Mouse (Mus musculus): ENCODE measurements around the gene Igsf3. TPM values are rescaled to one million over a fixed set of nuclear protein-coding genes. Genes with fewer than 3 reads are reported as not detected.

The Igsf3 gene
- polyA plus RNA-seq, 1 experiment from 2014 or later, result 19.8 TPM

DNA sequence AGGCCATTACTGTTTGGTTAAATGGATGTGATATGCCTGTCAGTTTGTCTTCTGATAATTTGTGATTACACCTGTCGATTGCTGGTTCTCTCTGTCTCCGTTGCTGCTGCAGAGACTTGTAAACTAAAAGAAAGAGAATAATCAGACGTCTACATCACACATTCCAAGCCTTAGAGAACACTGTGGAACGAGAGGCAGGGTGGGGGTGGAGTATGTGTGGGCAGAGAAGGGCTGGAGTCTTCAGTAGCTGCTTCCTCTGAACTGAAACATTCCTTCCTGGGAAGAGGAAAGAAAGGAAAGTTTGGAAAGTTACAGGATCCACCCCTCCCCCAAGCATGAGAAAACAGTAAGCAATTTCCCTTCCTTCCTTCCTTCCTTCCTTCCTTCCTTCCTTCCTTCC lies 95.0 kb downstream of the Igsf3 start:
- H3K27me3 ChIP-seq (ENCODE audit: control insufficient read depth, insufficient read depth, low read length), result no peaks in the 10 kb centered on the region
- no peak overlapping the region for H3K4me3 ChIP-seq (ENCODE audit: low read depth, low read length)
- ATAC-seq (ENCODE audit: low FRiP score), result no peak
- no peak overlapping the region for H3K4me2 ChIP-seq
- no peaks in the 10 kb centered on the region for H3K36me3 ChIP-seq (ENCODE audit: control insufficient read depth, insufficient read depth, low read length)
- no peaks in the 10 kb centered on the region for H3K9me3 ChIP-seq (ENCODE audit: control insufficient read depth, low read length)
- H3K4me1 ChIP-seq (ENCODE audit: control insufficient read depth, insufficient read depth, low read length), result no peaks in the 10 kb centered on the region
- WGBS, result 48% methylated on average over 4 of the region's 4 CpGs
- DNase-seq (ENCODE audit: low spot score, missing footprints), result peak; percentile 26
- no peak overlapping the region for H3K9ac ChIP-seq (ENCODE audit: low read length)
- no peak overlapping the region for H3K27ac ChIP-seq (ENCODE audit: low read depth, low read length)

DNA sequence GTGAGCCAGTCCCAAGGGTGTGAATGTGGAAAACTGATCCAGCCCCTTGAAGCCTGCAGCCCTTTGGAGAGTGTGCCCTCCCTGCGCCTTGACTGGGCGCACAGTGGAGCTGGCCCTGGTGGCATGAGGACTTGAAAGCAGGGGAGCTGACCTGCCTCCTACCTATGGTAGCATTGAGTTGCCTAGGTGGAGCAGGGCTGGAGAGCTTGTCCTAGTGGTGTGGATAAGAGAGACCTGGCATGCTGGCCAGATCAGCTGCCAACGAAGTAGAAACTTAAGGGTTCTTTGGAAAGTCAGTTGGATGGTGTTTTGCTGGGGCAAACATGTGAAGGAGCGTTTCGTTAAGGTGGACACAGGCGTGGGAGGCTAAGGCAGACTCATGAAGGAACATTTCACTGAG lies 105.1 kb downstream of the Igsf3 start:
- no peak overlapping the region for H3K4me2 ChIP-seq

DNA sequence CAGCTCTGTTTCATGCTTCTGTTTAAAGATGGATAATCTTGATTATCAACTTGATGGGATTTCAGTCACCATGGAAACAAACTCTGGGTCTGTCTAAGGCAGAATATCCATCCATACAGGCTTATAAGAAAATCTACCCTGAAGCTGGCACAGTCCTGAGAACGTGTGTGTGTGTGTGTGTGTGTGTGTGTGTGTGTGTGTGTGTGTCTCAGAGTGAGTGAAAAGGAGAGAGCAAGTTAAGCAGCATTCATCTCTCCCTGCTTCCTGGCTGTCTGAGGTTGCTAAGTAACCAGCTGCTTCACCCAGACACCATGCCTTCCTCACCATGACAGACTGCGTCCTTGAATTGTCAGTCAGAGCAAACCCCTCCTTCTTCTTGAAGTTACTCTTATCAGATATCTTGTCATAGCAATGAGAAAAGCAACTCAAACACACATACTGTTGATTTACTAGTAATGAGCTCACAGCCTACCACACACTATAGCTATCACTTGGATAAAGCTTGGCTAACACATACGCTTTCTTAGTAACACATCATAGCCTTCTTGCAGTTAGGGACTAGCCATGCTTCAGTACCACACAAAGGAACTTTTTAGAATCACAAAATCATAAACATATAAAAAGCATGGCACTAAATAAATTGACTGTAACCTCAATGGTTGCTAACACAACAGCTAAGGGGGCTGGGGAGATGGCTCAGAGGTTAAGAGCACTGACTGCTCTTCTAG lies 106.5 kb downstream of the Igsf3 start:
- Histone ChIP-seq H3K27ac (ENCODE audit: low read depth, low read length) (no peak overlapping the region), H3K27me3 (ENCODE audit: control insufficient read depth, insufficient read depth, low read length) (no peaks in the 10 kb centered on the region), H3K4me3 (ENCODE audit: low read depth, low read length) (no peak overlapping the region), H3K9me3 (ENCODE audit: control insufficient read depth, low read length) (no peaks in the 10 kb centered on the region), H3K36me3 (ENCODE audit: control insufficient read depth, insufficient read depth, low read length) (no peaks in the 10 kb centered on the region), H3K4me2 (no peak overlapping the region), H3K4me1 (ENCODE audit: control insufficient read depth, insufficient read depth, low read length) (no peaks in the 10 kb centered on the region), H3K9ac (ENCODE audit: low read length) (no peak overlapping the region)
- 57% methylated on average over 3 of the region's 3 CpGs for WGBS
- no peak for ATAC-seq (ENCODE audit: low FRiP score)
- peak; percentile 75 for DNase-seq (ENCODE audit: low spot score, missing footprints)

More for the DNA sequence above, 105.1 kb downstream of the Igsf3 start:
- DNase-seq (ENCODE audit: low spot score, missing footprints) (peak; percentile 39), ATAC-seq (ENCODE audit: low FRiP score) (no peak)
- H3K27ac ChIP-seq (ENCODE audit: low read depth, low read length), result no peak overlapping the region
- no peaks in the 10 kb centered on the region for H3K4me1 ChIP-seq (ENCODE audit: control insufficient read depth, insufficient read depth, low read length)
- H3K9me3 ChIP-seq (ENCODE audit: control insufficient read depth, low read length), result no peaks in the 10 kb centered on the region
- H3K27me3 ChIP-seq (ENCODE audit: control insufficient read depth, insufficient read depth, low read length), result no peaks in the 10 kb centered on the region
- 93% methylated on average over 6 of the region's 6 CpGs for WGBS
- H3K4me3 ChIP-seq (ENCODE audit: low read depth, low read length), result no peak overlapping the region
- no peak overlapping the region for H3K9ac ChIP-seq (ENCODE audit: low read length)
- no peaks in the 10 kb centered on the region for H3K36me3 ChIP-seq (ENCODE audit: control insufficient read depth, insufficient read depth, low read length)

DNA sequence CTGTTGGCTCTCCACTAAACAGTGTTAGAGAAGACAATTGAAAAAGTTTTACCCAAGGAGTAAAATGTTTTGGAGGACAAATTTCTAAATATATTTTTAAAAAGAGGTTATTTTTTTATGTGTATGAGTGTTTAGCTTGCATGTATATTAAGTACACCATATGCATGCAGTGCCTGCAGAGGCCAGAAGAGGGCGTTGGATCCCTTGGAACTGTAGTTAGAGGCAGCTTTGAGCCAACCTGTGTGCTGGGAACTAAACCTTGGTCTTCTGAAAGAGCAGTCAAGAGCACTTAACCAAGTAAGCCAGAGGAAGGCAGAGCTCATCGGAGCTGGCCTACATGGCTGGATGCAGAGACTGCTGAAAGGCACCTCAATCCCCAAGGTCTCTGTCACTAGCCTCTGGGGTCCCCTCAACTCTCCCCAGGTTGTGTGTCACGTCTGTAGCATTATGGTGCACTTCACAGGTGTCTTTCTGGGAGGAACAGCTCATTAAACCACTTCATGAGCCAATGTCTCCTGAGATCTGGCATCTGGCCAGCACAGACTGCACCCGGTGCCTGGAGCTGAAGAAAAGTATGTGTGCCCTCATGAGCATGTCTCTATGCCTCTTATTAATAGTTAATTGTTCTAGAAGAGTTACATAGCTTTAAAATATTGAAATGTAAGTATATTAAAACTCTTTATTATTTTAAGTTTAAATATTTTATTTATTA lies 109.3 kb downstream of the Igsf3 start:
- H3K9me3 ChIP-seq (ENCODE audit: control insufficient read depth, low read length), result no peaks in the 10 kb centered on the region
- no peak overlapping the region for H3K4me3 ChIP-seq (ENCODE audit: low read depth, low read length)
- peak; percentile 77 for DNase-seq (ENCODE audit: low spot score, missing footprints)
- no peak overlapping the region for H3K27ac ChIP-seq (ENCODE audit: low read depth, low read length)
- 69% methylated on average over 4 of the region's 4 CpGs for WGBS
- H3K36me3 ChIP-seq (ENCODE audit: control insufficient read depth, insufficient read depth, low read length), result no peaks in the 10 kb centered on the region
- H3K9ac ChIP-seq (ENCODE audit: low read length), result no peak overlapping the region
- ATAC-seq (ENCODE audit: low FRiP score), result no peak
- H3K4me2 ChIP-seq, result no peak overlapping the region
- H3K27me3 ChIP-seq (ENCODE audit: control insufficient read depth, insufficient read depth, low read length), result no peaks in the 10 kb centered on the region
- H3K4me1 ChIP-seq (ENCODE audit: control insufficient read depth, insufficient read depth, low read length), result no peaks in the 10 kb centered on the region

DNA sequence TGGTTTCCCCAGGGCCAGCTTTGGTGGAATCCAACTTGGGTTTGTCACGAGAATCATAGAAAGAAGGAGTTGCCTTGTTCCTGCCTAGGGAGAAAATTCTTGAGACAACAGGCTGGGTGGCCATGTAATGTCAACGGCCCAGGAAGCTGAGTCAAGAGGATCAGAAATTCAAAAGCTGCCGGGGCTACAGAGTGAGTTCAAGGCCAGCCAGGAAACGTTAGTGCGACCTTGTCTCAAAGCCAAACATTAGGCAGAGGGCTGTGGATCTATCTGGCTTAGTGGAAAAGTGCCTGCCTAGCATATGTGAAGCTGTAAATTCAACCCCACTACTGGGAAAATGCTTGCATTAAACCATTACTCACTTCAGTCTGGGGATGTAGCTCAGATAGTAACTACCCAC lies 110.6 kb downstream of the Igsf3 start:
- H3K4me3 ChIP-seq (ENCODE audit: low read depth, low read length), result no peak overlapping the region
- H3K9ac ChIP-seq (ENCODE audit: low read length), result no peak overlapping the region
- 86% methylated on average over 5 of the region's 5 CpGs for WGBS
- no peak overlapping the region for H3K27ac ChIP-seq (ENCODE audit: low read depth, low read length)
- DNase-seq (ENCODE audit: low spot score, missing footprints) (peak; percentile 47), ATAC-seq (ENCODE audit: low FRiP score) (no peak)
- no peaks in the 10 kb centered on the region for H3K4me1 ChIP-seq (ENCODE audit: control insufficient read depth, insufficient read depth, low read length)
- H3K27me3 ChIP-seq (ENCODE audit: control insufficient read depth, insufficient read depth, low read length), result no peaks in the 10 kb centered on the region
- H3K4me2 ChIP-seq, result no peak overlapping the region
- no peaks in the 10 kb centered on the region for H3K36me3 ChIP-seq (ENCODE audit: control insufficient read depth, insufficient read depth, low read length)
- no peaks in the 10 kb centered on the region for H3K9me3 ChIP-seq (ENCODE audit: control insufficient read depth, low read length)

DNA sequence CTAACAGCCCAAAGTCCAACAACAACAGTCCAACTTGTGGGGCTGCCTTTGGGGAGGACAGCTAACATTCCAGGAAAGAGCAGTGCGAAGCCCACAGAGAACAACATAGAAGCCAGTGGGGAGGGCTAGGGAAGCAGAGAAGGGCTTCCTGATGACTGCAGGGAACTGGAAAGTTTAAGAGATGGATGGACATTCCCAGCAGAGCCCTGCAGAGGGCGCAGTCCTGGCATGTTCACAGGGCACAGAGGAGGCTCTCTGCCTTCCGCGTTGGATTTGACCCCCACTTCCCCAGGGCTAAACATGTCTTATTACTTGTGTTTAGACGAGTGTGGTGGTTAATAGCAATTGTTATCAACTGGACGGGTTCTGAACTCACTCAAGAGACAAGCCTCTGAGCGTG lies 111.3 kb downstream of the Igsf3 start:
- Histone ChIP-seq H3K27me3 (ENCODE audit: control insufficient read depth, insufficient read depth, low read length) (no peaks in the 10 kb centered on the region), H3K27ac (ENCODE audit: low read depth, low read length) (no peak overlapping the region), H3K9ac (ENCODE audit: low read length) (no peak overlapping the region), H3K4me1 (ENCODE audit: control insufficient read depth, insufficient read depth, low read length) (no peaks in the 10 kb centered on the region), H3K4me3 (ENCODE audit: low read depth, low read length) (no peak overlapping the region), H3K36me3 (ENCODE audit: control insufficient read depth, insufficient read depth, low read length) (no peaks in the 10 kb centered on the region), H3K4me2 (no peak overlapping the region), H3K9me3 (ENCODE audit: control insufficient read depth, low read length) (no peaks in the 10 kb centered on the region)
- peak; percentile 65 for DNase-seq (ENCODE audit: low spot score, missing footprints)
- no peak for ATAC-seq (ENCODE audit: low FRiP score)
- WGBS, result 83% methylated on average over 7 of the region's 7 CpGs

DNA sequence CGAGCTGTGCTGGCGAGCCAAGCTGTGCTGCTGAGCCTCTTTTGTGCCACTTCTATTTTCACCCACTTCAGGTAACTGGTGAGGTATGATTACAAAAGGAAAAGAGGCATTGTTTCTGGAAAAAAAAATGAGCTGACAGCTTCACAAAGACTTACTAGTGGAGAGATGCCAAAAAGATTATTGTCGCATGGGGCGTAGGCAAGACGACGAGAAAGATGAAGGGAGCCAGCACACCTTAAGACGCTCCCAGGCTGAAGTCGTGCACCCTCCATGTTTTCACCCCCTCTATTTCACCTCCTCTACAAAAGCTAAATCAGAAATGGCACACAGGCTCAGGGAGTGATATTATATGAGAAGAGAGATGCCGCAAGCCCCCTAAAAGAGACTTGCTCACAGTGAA lies 113.6 kb downstream of the Igsf3 start:
- no peaks in the 10 kb centered on the region for H3K36me3 ChIP-seq (ENCODE audit: control insufficient read depth, insufficient read depth, low read length)

DNA sequence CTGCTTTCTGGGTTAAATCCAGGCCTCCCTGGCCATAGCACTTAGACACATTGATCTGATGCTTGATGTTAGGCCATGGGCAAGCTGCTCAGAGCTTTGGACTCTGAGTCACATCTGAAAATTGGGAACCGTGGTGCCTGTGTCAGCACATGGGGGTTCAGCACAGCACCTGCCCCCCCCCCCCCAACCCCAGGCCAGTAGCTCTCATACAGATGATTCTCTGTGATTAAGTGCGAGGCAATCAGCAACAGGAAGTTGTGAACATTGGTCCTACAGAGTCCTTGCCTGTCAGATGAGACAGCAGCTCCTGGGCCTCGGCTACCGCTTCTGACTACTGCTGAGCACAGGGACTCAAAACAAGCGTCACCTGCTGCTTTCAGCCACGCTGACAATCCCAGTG lies 116.0 kb downstream of the Igsf3 start:
- Histone ChIP-seq H3K4me2 (no peak overlapping the region), H3K9me3 (ENCODE audit: control insufficient read depth, low read length) (no peaks in the 10 kb centered on the region), H3K4me3 (ENCODE audit: low read depth, low read length) (no peak overlapping the region), H3K36me3 (ENCODE audit: control insufficient read depth, insufficient read depth, low read length) (no peaks in the 10 kb centered on the region), H3K27ac (ENCODE audit: low read depth, low read length) (no peak overlapping the region), H3K27me3 (ENCODE audit: control insufficient read depth, insufficient read depth, low read length) (no peaks in the 10 kb centered on the region), H3K4me1 (ENCODE audit: control insufficient read depth, insufficient read depth, low read length) (no peaks in the 10 kb centered on the region), H3K9ac (ENCODE audit: low read length) (no peak overlapping the region)
- DNase-seq (ENCODE audit: low spot score, missing footprints) (peak; percentile 64), ATAC-seq (ENCODE audit: low FRiP score) (no peak)
- 85% methylated on average over 6 of the region's 6 CpGs for WGBS

More for the DNA sequence above, 113.6 kb downstream of the Igsf3 start:
- H3K4me3 ChIP-seq (ENCODE audit: low read depth, low read length), result no peak overlapping the region
- no peak overlapping the region for H3K27ac ChIP-seq (ENCODE audit: low read depth, low read length)
- no peak for ATAC-seq (ENCODE audit: low FRiP score)
- DNase-seq (ENCODE audit: low spot score, missing footprints), result peak; percentile 44
- WGBS, result 87% methylated on average over 9 of the region's 9 CpGs
- H3K4me1 ChIP-seq (ENCODE audit: control insufficient read depth, insufficient read depth, low read length), result no peaks in the 10 kb centered on the region
- H3K9me3 ChIP-seq (ENCODE audit: control insufficient read depth, low read length), result no peaks in the 10 kb centered on the region
- no peak overlapping the region for H3K4me2 ChIP-seq
- no peaks in the 10 kb centered on the region for H3K27me3 ChIP-seq (ENCODE audit: control insufficient read depth, insufficient read depth, low read length)
- H3K9ac ChIP-seq (ENCODE audit: low read length), result no peak overlapping the region

DNA sequence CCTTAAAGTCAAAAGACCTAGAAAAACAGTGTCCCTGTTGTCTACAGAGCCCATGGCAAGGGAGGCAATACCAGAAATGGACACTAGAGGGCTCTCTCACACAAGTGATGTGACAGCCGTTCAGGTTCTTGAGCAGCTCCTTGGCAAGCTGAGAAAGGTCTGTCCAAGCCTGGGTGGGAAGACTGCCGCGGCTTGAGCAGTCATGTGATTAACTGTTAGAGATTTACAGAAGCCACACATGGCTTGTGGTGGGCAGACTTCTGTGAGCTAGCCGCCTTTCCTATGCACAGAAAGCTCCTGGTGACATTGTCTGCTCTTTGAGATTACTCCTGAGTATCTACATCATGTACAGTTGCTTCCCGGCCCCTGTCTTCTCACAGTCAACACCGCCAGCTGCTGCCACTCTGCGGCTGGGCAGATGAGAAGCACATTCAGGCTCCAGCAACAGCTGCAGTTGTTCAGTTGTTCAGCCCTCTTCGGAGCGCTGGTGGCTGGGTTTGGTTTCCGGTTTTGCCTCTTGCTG lies 117.1 kb downstream of the Igsf3 start:
- Histone ChIP-seq H3K4me1 (ENCODE audit: control insufficient read depth, insufficient read depth, low read length) (no peaks in the 10 kb centered on the region), H3K27me3 (ENCODE audit: control insufficient read depth, insufficient read depth, low read length) (no peaks in the 10 kb centered on the region), H3K9ac (ENCODE audit: low read length) (no peak overlapping the region), H3K4me3 (ENCODE audit: low read depth, low read length) (no peak overlapping the region), H3K4me2 (no peak overlapping the region), H3K36me3 (ENCODE audit: control insufficient read depth, insufficient read depth, low read length) (no peaks in the 10 kb centered on the region), H3K9me3 (ENCODE audit: control insufficient read depth, low read length) (no peaks in the 10 kb centered on the region), H3K27ac (ENCODE audit: low read depth, low read length) (no peak overlapping the region)
- 52% methylated on average over 10 of the region's 10 CpGs for WGBS
- peak; percentile 82 for ATAC-seq (ENCODE audit: low FRiP score)
- DNase-seq (ENCODE audit: low spot score, missing footprints), result peak; percentile 99
